Mouse (Mus musculus) megakaryocyte progenitor cell, adult 5-6 weeks (primary cell): Measurements from ENCODE around the gene Nol10. TPM values are rescaled to one million over a fixed set of nuclear protein-coding genes. Genes with fewer than 3 reads are reported as not detected.

Experiments
- ATAC-seq: replicated peaks from 2 replicates; pipeline ENCODE4 v1.8.0; 2016; ENCODE audit warnings: mild to moderate bottlenecking, moderate TSS enrichment, inconsistent platforms; ENCODE audit not compliant: poor library complexity
- total RNA-seq, 2 experiments: library from RNA; stranded (forward) in 1 of 2; stranded (reverse) in 1 of 2; fragments of 157-497, 149-512 nt in 1 of 2; fragments of 200-1000 nt in 1 of 2; gene quantifications; 2 replicates each; pipeline versions ENCODE4 v1.2.3 to v1.2.4; 2015 to 2017

The Nol10 gene
- total RNA-seq, 2 experiments from 2014 or later, result 14.1 to 21.6 TPM

GRCm38 (mm10) chr12:17406825-17407224 lies 58.6 kb downstream of the Nol10 start:
- ATAC-seq, result no peak

- ATAC-seq, result no peak
Measured at GRCm38 (mm10) chr12:17408312-17408711, 60.1 kb downstream of the Nol10 start.

- ATAC-seq, result no peak
Measured at GRCm38 (mm10) chr12:17411242-17411641, 63.0 kb downstream of the Nol10 start.

DNA sequence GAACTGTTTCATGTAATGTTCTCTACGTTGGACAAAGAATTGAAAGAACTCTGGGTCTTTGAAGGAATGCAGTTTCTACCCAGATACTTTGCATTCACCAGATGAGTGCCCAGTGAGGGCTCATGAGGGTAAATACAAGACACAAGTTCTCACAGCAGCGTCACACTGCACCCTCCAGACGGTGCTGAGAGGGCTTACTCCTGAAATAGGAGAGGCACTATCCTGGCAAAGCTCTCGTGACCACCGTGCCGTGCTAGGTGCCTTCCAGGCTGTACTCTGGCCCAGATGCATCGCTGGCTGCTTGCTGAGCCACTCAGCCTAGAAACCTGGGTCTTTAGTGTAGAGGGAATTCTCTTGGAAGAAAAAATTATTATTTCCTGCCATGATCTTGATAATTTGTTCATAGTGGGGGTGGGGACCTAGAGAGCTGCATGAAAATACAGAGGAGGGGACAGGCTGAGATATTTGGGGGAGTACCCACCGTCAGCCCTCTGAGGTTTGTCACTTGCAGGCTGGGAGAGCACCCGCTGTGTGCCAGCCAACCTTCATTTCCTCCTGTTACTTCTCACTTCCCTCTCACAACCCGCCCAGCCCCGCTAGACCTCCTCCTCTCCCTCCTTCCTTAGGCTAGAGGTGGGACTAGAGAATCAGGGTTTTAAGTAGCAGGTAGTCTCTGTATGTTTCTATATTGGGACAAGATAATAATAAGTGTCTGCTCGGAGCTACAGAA lies 63.7 kb downstream of the Nol10 start:
- ATAC-seq, result peak; percentile 81

DNA sequence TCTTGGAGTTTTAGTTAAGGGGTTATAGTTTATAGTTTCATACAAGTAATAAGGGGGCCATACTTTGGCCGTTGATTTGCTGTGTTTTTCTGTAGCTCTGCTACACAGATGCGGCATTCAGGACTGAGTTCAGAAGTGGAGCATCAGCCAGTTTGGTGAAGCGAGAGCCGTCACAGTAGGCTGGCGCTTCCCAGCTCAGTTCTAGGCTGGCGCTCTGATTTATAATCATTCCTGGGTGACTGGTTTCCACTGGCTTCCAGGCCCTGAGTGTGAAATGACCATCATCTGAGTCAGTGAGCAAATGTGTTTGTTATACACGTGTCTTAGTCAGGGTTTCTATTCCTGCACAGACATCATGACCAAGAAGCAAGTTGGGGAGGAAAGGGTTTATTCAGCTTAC lies 66.5 kb downstream of the Nol10 start:
- no peak for ATAC-seq

DNA sequence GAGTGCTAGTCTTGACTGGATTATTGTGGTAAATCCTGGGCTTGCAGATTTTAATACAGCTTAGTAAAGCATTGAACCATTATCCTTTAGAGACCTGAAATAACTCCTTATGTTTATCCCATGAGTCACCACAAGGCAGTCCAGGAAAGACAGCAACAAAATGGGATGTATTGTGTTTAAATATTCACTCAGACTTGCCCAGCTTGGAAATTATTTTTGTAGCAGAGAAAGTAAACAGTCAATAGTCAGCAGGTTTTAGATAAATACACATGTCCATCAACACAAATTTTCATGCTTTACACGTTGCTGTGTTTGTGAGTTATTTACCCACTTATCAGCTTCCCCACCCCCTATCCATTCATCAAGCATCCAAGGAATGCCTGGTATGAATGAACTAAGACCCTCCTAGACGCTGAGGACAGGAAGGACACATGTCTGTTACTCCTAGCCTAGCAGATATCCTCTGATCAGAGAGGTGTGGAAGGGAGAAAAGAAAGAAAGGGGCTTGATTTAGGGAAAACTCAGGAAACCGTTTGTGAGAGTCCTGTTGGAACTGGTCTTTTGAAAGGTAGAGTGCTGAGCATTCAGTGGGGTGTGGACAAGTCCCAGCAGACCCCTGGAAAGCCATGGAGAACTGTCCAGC lies 72.0 kb downstream of the Nol10 start:
- no peak for ATAC-seq

GRCm38 (mm10) chr12:17425254-17426169 lies 77.3 kb downstream of the Nol10 start:
- ATAC-seq, result no peak

- no peak for ATAC-seq
Measured at GRCm38 (mm10) chr12:17426735-17427134, 78.5 kb downstream of the Nol10 start.

DNA sequence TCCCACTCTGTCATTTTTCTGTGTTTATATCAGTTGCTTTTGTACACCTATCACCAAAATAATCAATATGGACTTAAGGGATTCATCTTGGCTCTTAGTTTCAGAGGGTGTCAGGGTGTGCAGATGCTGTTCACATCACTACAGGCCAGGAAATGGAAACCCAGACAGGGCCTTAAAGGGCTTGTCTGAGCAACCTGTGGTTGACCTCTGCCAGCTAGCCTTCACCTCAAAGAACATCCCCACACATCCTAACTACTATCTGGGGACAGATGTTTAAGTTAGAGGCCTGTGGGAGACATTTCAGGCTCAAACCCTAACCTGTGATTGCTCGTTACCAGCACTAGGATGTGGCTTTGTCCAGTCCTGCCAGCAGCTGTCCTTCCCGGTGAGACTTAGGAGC lies 82.3 kb downstream of the Nol10 start:
- no peak for ATAC-seq

DNA sequence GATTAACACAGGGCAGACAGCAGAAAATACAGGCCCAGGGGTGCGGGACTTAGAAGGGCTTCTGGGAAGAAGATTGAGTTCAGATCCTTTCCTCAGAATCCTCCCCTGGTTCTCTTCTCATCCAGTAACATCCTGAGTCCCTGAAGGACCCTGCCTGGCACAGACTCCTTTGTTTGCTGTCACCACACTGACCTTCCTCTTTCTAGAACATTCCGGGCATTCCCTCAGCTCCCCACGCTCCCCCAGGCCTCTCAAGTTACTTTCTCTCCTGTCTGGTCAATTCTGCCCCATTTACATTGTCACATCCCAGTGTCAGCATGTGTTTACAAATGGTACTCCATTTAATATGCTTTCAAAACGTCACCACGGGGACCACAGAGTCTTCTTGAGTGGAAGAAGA lies 82.9 kb downstream of the Nol10 start:
- no peak for ATAC-seq

DNA sequence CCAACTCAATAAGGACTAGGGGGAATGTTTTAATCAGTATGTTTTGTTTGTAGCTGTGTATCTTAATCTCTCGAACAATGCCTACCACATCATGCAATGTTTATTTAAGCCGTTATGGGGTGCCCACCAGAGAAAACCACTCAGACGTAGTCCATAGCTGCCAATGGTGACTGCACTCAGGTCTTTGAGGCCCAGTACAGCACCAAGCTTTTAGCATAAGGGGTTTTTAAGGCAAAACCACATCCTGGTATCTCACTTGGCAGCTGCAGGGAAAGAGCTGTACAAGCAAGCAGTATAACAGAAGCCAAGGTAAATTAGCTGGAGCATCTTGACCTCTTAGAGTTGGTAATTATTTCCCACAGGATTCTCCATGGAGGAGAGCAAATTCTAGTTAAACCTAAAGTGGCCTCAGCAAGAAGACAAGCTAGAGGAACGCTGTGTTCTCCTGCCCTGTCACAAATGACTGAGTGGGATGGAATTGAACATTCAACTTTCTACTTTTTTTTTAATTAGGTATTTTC lies 83.6 kb downstream of the Nol10 start:
- no peak for ATAC-seq

DNA sequence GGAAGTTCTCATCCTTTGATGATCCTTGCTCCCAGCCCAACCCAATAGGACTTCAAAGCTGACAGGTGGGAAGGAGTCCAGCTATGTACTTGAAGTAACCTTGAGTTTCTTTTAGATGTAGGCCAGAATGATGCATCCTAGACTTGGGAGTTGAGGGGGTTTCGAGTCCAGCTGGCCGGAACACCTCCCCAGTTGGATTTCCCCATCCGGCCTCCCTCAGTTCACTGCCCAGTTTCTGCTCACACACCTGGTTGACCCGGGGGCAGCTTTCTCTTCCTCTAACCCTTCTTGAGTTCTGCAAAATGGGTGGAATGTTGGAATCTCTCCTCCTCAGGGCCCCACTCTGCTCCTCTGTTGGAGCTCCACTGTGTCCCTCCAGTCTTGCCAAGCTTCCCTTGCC lies 85.5 kb downstream of the Nol10 start:
- no peak for ATAC-seq

DNA sequence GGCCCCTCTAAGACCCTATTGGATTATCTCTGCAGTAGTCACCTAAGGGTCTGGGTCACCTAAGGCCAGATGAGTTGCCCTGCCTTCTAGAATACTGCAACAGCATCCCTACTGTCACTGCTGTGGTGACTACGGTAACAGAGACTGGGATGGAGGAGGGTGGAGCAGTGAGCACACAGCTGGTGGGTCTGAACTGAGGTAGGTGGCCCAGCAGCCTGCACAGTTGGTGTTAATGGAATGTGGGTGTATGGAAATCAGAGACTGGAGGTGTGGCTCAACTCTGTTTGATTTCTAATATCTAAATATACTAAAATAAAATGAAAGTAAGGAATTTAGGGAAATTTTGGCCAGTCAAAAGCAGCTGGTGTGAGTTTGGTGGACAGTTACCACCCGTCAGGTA lies 88.2 kb downstream of the Nol10 start:
- no peak for ATAC-seq

GRCm38 (mm10) chr12:17440251-17440651 lies 92.0 kb downstream of the Nol10 start:
- no peak for ATAC-seq

DNA sequence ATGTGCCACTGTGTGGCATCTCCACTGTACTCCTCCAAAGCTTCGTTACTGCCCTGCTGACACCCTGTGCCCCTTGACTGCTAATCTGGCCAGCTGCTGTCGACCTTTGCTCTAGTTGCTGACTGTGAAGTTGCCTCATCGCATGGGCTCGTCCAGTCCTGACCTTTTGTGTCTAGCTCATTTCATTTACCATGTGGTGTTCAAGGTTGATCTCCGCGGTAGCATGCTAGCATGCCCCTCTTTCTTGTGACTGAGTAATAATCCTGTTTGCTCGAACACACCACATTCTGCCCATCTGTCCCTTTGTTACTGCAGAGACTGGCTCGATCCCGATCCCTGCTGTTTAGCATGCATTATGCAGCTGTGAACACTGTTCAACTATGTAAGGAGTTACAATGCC lies 93.2 kb downstream of the Nol10 start:
- ATAC-seq, result no peak

GRCm38 (mm10) chr12:17444406-17444805 lies 96.1 kb downstream of the Nol10 start:
- ATAC-seq, result no peak

DNA sequence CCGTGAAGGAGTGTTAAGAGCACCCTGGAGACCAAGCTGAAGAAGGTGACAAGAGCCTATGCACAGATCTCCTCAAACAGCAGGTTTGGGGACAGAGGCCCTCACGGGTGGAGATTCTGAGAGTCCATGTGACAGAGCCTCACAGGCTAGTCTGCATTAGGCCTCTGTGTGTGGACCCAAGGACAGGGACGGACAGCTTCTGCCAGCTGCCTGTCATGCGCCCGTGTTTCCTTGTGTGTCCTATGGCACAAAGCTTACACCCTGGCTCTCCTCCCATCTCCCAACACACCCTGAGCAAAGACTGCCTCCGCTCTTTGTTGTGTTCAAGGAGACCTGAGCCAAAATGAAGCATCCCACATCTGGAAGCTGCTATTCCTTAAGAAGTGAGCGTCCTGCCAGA lies 97.0 kb downstream of the Nol10 start:
- no peak for ATAC-seq

DNA sequence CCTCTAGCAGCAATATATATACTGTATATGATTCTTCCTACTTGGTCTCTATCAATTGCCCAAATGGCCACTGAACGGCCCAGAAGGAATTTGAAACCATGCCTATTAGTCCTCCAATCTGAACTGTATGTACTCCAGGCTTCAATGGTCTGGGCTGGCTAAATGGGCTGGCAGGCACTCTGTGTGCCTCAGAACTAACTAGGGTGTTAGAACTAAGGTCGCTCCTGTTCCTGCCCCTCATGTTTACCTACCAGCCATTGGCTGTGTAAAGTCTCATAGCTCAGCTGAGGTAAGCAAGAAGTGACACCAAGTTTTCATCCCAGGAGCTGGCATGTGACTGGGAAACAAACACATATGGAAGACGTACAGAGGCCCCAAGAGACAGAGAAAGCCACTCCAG lies 100.5 kb downstream of the Nol10 start:
- no peak for ATAC-seq

DNA sequence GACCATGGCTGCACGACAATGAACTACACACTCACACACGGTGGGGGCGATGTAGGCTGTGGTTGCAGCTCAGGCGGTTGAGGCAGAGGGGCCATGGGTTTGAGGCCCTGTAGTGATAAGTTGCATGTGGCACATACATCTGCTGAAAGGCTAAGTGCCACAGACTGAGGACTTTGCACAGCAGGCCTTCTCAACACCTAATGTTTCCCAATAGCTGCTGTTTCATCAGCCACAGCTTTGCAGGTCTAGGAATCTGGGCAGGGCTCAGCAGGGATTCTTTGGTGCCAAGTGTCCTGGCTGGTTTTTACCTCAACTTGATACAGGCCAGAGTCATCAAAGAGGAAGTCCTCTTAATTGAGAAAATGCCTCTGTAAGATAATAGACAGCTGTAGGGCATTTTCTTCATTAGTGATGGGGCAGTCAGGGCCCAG lies 101.4 kb downstream of the Nol10 start:
- no peak for ATAC-seq

- no peak for ATAC-seq
Measured at GRCm38 (mm10) chr12:17450503-17450902, 102.2 kb downstream of the Nol10 start.

DNA sequence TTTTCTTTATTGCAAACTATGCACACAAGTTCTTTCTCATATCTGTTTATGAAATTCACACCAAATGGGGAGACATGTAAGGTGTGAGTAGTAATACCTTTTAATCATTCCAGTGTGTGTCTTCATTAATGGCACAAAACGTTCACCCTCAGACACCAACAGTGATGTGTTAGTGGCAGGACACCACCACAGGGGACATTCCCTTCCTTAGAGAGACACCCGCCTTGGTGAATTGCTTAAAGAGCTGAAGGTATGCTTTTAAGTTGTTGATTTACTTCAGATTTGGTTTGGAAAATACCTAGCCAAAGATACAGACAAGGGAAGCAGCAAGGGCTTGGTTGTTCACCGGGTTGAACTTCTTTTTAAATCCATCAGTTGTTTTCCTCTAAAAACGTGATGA lies 102.7 kb downstream of the Nol10 start:
- ATAC-seq, result no peak
